Mouse (Mus musculus) ovary, postnatal 10 days (tissue): ENCODE results near the gene Tmem132d.

Experiments used
- DNase-seq: peaks from one replicate; pipeline ENCODE4 v3.0.0; 2022; ENCODE audit warnings: low spot score

The Tmem132d gene

GRCm38 (mm10) chr5:128432916-128433315 is at the start of gene Tmem132d:
Gene Tmem132d (minus strand): TSS chr5:128433077.
- DNase-seq, result no peak

GRCm38 (mm10) chr5:128480816-128481215 is 47.9 kb upstream of the Tmem132d start:
- DNase-seq, result no peak

GRCm38 (mm10) chr5:128475372-128475771 is 42.5 kb upstream of the Tmem132d start:
- no peak for DNase-seq

- no peak for DNase-seq
Observed at GRCm38 (mm10) chr5:128469812-128470211, 36.9 kb upstream of the Tmem132d start.

- no peak for DNase-seq
Observed at GRCm38 (mm10) chr5:128464514-128464913, 31.6 kb upstream of the Tmem132d start.

- no peak for DNase-seq
Observed at GRCm38 (mm10) chr5:128460605-128461004, 27.7 kb upstream of the Tmem132d start.

- DNase-seq, result no peak
Observed at GRCm38 (mm10) chr5:128455732-128456131, 22.9 kb upstream of the Tmem132d start.

GRCm38 (mm10) chr5:128452196-128452595 is 19.3 kb upstream of the Tmem132d start:
- DNase-seq, result no peak

- no peak for DNase-seq
Observed at GRCm38 (mm10) chr5:128450808-128451207, 17.9 kb upstream of the Tmem132d start.

- DNase-seq, result no peak
Observed at GRCm38 (mm10) chr5:128444876-128445275, 12.0 kb upstream of the Tmem132d start.

GRCm38 (mm10) chr5:128443848-128444247 is 11.0 kb upstream of the Tmem132d start:
- no peak for DNase-seq

GRCm38 (mm10) chr5:128441121-128441520 is 8.2 kb upstream of the Tmem132d start:
- DNase-seq, result no peak

- DNase-seq, result peak; percentile 41
Observed at GRCm38 (mm10) chr5:128439828-128440227, 7.0 kb upstream of the Tmem132d start.

GRCm38 (mm10) chr5:128438078-128438477 is 5.2 kb upstream of the Tmem132d start:
- no peak for DNase-seq

- DNase-seq, result no peak
Observed at GRCm38 (mm10) chr5:128436909-128437308, 4.0 kb upstream of the Tmem132d start.

GRCm38 (mm10) chr5:128435683-128436082 is 2.8 kb upstream of the Tmem132d start:
- DNase-seq, result no peak

GRCm38 (mm10) chr5:128433786-128434185 is 909 bp upstream of the Tmem132d start:
- DNase-seq, result no peak

- DNase-seq, result no peak
Observed at GRCm38 (mm10) chr5:128432422-128432821, 455 bp downstream of the Tmem132d start.

GRCm38 (mm10) chr5:128424636-128425035 is 8.2 kb downstream of the Tmem132d start:
- no peak for DNase-seq

GRCm38 (mm10) chr5:128424213-128424612 is 8.7 kb downstream of the Tmem132d start:
- DNase-seq, result no peak

- no peak for DNase-seq
Observed at GRCm38 (mm10) chr5:128422090-128422489, 10.8 kb downstream of the Tmem132d start.

GRCm38 (mm10) chr5:128418149-128418710 is 14.6 kb downstream of the Tmem132d start:
- DNase-seq, result no peak

- DNase-seq, result no peak
Observed at GRCm38 (mm10) chr5:128414056-128414455, 18.8 kb downstream of the Tmem132d start.

- no peak for DNase-seq
Observed at GRCm38 (mm10) chr5:128412306-128412705, 20.6 kb downstream of the Tmem132d start.
